Mouse (Mus musculus) erythroblast, embryonic 14.5 days (primary cell): ENCODE results near the gene Mrtfb. TPM values are rescaled to one million over a fixed set of nuclear protein-coding genes. Genes with fewer than 3 reads are reported as not detected.

Experiments used
- H3K27me3 ChIP-seq: 2 replicates; pipeline ENCODE4 v1.6.1; 2012; ENCODE audit warnings: inconsistent platforms; ENCODE audit not compliant: control insufficient read depth
- H3K36me3 ChIP-seq: 2 replicates; pipeline ENCODE4 v1.6.1; 2012; ENCODE audit warnings: mild to moderate bottlenecking, inconsistent platforms; ENCODE audit not compliant: control insufficient read depth
- H3K4me1 ChIP-seq: 2 replicates; pipeline ENCODE4 v1.6.1; 2012; ENCODE audit warnings: inconsistent platforms; ENCODE audit not compliant: control insufficient read depth
- H3K4me3 ChIP-seq: replicated peaks from 2 replicates; pipeline ENCODE3; 2012; ENCODE audit warnings: moderate library complexity, mild to moderate bottlenecking, inconsistent platforms
- H3K9me3 ChIP-seq: 2 replicates; pipeline ENCODE4 v1.6.1; 2012; ENCODE audit warnings: low read length, inconsistent platforms, mixed read lengths; ENCODE audit not compliant: control insufficient read depth
- GATA1 ChIP-seq: IDR thresholded peaks from 2 replicates; pipeline ENCODE4 v1.6.1; 2012; ENCODE audit warnings: low read length, inconsistent platforms, mixed read lengths
- TAL1 ChIP-seq: IDR thresholded peaks from 3 replicates; pipeline ENCODE4 v1.6.1; 2012; ENCODE audit warnings: low read length, inconsistent platforms, mixed read lengths
- polyA plus RNA-seq: library from polyadenylated mRNA; stranded (reverse); fragments of >175 nt; gene quantifications from 2 replicates; pipeline ENCODE4 v1.2.3, GENCODE M21; 2012

The Mrtfb gene
- polyA plus RNA-seq, 1 experiment, result 0.01 TPM

- Histone ChIP-seq H3K27me3 (peaks cover 26% of the 10 kb centered on the region), H3K36me3 (no peaks in the 10 kb centered on the region)
- no peak for TF ChIP-seq GATA1
- TF ChIP-seq TAL1, result no peak
Observed at GRCm38 (mm10) chr16:13452661-13453060, 196.4 kb downstream of the Mrtfb start.

GRCm38 (mm10) chr16:13454026-13454600 is 197.8 kb downstream of the Mrtfb start:
- TF ChIP-seq GATA1 (no peak), TAL1 (no peak)
- H3K4me1 ChIP-seq, result peaks cover 23% of the 10 kb centered on the region
- peaks cover 11% of the 10 kb centered on the region for H3K27me3 ChIP-seq
- H3K9me3 ChIP-seq, result no peaks in the 10 kb centered on the region
- no peak overlapping the region for H3K4me3 ChIP-seq
- H3K36me3 ChIP-seq, result no peaks in the 10 kb centered on the region

More at GRCm38 (mm10) chr16:13452661-13453060, 196.4 kb downstream of the Mrtfb start:
- Histone ChIP-seq H3K4me3 (no peak overlapping the region), H3K4me1 (peaks cover 25% of the 10 kb centered on the region), H3K9me3 (no peaks in the 10 kb centered on the region)

DNA sequence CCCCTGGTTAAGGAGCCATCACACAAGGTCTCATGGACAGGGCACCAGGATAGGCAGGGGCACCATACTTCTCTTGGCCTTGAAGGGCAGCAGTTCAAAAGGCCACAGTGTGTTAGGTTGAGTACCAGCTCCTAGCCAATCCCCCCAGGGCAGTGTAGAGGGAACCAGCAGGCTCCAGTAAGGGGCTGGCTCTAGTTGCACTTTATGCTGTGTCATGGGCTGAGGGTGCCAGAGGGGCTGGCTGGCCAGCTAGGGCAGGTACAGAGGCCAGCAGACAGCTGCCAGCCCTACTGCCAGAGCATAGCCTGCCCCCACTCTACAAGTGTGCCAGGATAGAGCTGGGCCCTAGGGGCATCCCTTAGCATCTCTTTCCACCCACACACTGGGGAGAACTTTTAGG is 199.3 kb downstream of the Mrtfb start:
- H3K36me3 ChIP-seq, result no peaks in the 10 kb centered on the region
- no peak overlapping the region for H3K4me3 ChIP-seq
- H3K27me3 ChIP-seq, result no peaks in the 10 kb centered on the region
- TF ChIP-seq GATA1 (no peak), TAL1 (no peak)
- peaks cover 13% of the 10 kb centered on the region for H3K4me1 ChIP-seq
- no peaks in the 10 kb centered on the region for H3K9me3 ChIP-seq

- Histone ChIP-seq H3K27me3 (no peaks in the 10 kb centered on the region), H3K4me1 (peaks cover 13% of the 10 kb centered on the region), H3K36me3 (no peaks in the 10 kb centered on the region), H3K9me3 (no peaks in the 10 kb centered on the region), H3K4me3 (no peak overlapping the region)
- no peak for TF ChIP-seq GATA1
- TF ChIP-seq TAL1, result no peak
Observed at GRCm38 (mm10) chr16:13458556-13458955, 202.3 kb downstream of the Mrtfb start.

DNA sequence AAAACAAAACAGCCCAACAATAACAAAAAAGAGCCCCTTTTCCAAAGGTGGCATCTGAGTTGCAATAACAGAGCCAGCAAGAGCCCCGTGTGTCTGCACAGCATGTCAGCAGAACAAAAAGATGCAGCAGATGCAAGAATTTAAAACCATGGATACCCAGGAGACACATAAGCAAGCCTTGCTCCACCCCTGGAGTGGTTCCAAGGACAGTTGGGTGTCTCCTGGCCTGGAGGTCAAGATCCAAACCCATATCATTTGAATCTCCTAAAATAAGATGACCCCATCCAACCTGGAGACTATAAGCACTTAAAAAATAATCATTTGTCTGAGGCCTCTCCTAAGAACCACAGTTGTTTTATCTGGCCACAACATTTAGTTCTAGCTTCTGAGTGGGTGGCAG is 203.8 kb downstream of the Mrtfb start:
- no peaks in the 10 kb centered on the region for H3K36me3 ChIP-seq
- peaks cover 13% of the 10 kb centered on the region for H3K4me1 ChIP-seq
- no peak for TF ChIP-seq TAL1
- TF ChIP-seq GATA1, result no peak
- H3K27me3 ChIP-seq, result no peaks in the 10 kb centered on the region
- H3K9me3 ChIP-seq, result no peaks in the 10 kb centered on the region
- H3K4me3 ChIP-seq, result no peak overlapping the region

- no peaks in the 10 kb centered on the region for H3K36me3 ChIP-seq
- H3K27me3 ChIP-seq, result no peaks in the 10 kb centered on the region
- H3K4me1 ChIP-seq, result peaks cover 13% of the 10 kb centered on the region
- TF ChIP-seq TAL1 (no peak), GATA1 (no peak)
- H3K4me3 ChIP-seq, result no peak overlapping the region
- no peaks in the 10 kb centered on the region for H3K9me3 ChIP-seq
Observed at GRCm38 (mm10) chr16:13460777-13461408, 204.6 kb downstream of the Mrtfb start.

DNA sequence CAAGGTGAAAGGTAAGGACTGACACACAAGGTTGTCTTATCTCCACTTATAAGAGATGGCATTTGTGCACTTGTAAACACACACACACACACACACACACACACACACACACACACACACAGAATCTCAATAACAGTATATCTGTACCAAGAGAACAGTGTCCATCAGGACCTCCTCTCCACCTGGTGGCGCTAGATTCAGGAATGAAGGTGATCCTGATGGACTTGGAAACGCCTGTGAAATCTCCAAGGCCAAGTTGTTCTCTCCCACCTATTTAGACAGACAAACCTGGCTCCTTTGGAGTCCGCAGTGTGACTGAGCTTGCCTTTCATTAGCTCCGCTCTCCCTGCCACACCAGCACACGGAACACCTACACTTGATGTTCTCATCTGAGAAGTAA is 208.4 kb downstream of the Mrtfb start:
- no peaks in the 10 kb centered on the region for H3K9me3 ChIP-seq
- H3K27me3 ChIP-seq, result no peaks in the 10 kb centered on the region
- no peaks in the 10 kb centered on the region; the same call in 1 of the 2 replicates for H3K4me1 ChIP-seq
- no peak overlapping the region for H3K4me3 ChIP-seq
- TF ChIP-seq TAL1 (no peak), GATA1 (no peak)
- H3K36me3 ChIP-seq, result no peaks in the 10 kb centered on the region

Other genes starting within 250 kb of the Mrtfb start
- 0.07 and 0.08 TPM in 2 replicates for gene Ercc4, start 146.8 kb upstream of the Mrtfb start, polyA plus RNA-seq